Mouse (Mus musculus) embryonic facial prominence, embryonic 13.5 days (tissue): ENCODE results near the gene Aldh18a1. TPM values are rescaled to one million over a fixed set of nuclear protein-coding genes. Genes with fewer than 3 reads are reported as not detected.

Source experiments
- ATAC-seq: fragments of 200-750 bp; cut with Nextera tagmentation; 2 replicates; pipeline ENCODE4 v1.8.0; 2017; ENCODE audit warnings: low read depth; ENCODE audit not compliant: insufficient number of reproducible peaks, insufficient read depth, low FRiP score, low TSS enrichment
- H3K27ac ChIP-seq: fragments of 300-500 bp; sonication (generic); 2 replicates; pipeline ENCODE4 v1.5.1; 2015; ENCODE audit warnings: moderate library complexity, mild to moderate bottlenecking, inconsistent platforms
- H3K27me3 ChIP-seq: fragments of 300-500 bp; sonication (generic); 2 replicates; pipeline ENCODE4 v1.6.1; 2015; ENCODE audit warnings: mild to moderate bottlenecking, inconsistent platforms
- H3K36me3 ChIP-seq: fragments of 300-500 bp; sonication (generic); 2 replicates; pipeline ENCODE4 v1.6.1; 2015; ENCODE audit warnings: mild to moderate bottlenecking, inconsistent platforms
- H3K4me1 ChIP-seq: fragments of 300-500 bp; sonication (generic); 2 replicates; pipeline ENCODE4 v1.6.1; 2015; ENCODE audit warnings: inconsistent platforms
- H3K4me2 ChIP-seq: fragments of 300-500 bp; sonication (generic); 2 replicates; pipeline ENCODE4 v1.6.1; 2015; ENCODE audit warnings: moderate library complexity, mild to moderate bottlenecking, inconsistent platforms
- H3K4me3 ChIP-seq: fragments of 300-500 bp; sonication (generic); 2 replicates; pipeline ENCODE4 v1.5.1; 2015; ENCODE audit warnings: mild to moderate bottlenecking, inconsistent platforms
- H3K9ac ChIP-seq: fragments of 300-500 bp; sonication (generic); 2 replicates; pipeline ENCODE4 v1.6.1; 2015; ENCODE audit warnings: mild to moderate bottlenecking, inconsistent platforms
- H3K9me3 ChIP-seq: fragments of 300-500 bp; sonication (generic); 2 replicates; pipeline ENCODE4 v1.6.1; 2016; ENCODE audit warnings: inconsistent platforms
- WGBS: fragments of 180-500 bp; shearing (Covaris S2); methylation state at CpG from one replicate; pipeline ENCODE4 v1.1.7; 2015; ENCODE audit warnings: mixed read lengths; 5-methylcytosine and 5-hydroxymethylcytosine counted together
- polyA plus RNA-seq: library from polyadenylated mRNA; unstranded; fragments of >200 nt; fragmentation: Nextera tagmentation; extraction: Ambion mirVana; gene quantifications from 2 replicates; pipeline ENCODE4 v1.2.1, GENCODE M21; 2015

The Aldh18a1 gene
- polyA plus RNA-seq, 1 experiment from 2014 or later: 73.4 TPM

DNA sequence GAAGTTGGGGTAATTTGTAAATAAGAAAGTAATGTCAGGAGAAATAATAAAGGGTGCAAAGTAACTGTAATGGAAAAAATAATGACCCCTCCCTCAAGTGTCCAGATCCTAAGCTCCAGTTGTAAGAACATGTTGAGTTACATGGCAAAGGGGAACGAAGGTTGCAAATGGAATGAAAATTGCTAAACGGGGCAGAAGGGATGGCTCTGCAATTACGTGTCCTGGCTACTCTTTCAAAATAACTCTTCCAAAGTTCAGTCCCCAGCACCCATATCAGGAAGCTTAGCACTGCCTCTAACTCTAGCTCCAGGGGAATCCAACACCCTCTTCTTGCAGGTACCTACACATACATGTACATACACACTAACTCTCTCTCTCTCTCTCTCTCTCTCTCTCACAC lies 81.3 kb downstream of the Aldh18a1 start:
- peaks cover 12% of the 10 kb centered on the region for H3K4me1 ChIP-seq
- ATAC-seq: no peak
- no peak overlapping the region for H3K9ac ChIP-seq
- H3K27ac ChIP-seq: no peak overlapping the region
- WGBS: 80% methylated on average over 3 of the region's 3 CpGs
- no peak overlapping the region for H3K4me3 ChIP-seq
- H3K9me3 ChIP-seq: peaks cover 6% of the 10 kb centered on the region; the same call in 1 of the 2 replicates
- H3K27me3 ChIP-seq: no peaks in the 10 kb centered on the region
- no peak overlapping the region for H3K4me2 ChIP-seq
- H3K36me3 ChIP-seq: no peaks in the 10 kb centered on the region

DNA sequence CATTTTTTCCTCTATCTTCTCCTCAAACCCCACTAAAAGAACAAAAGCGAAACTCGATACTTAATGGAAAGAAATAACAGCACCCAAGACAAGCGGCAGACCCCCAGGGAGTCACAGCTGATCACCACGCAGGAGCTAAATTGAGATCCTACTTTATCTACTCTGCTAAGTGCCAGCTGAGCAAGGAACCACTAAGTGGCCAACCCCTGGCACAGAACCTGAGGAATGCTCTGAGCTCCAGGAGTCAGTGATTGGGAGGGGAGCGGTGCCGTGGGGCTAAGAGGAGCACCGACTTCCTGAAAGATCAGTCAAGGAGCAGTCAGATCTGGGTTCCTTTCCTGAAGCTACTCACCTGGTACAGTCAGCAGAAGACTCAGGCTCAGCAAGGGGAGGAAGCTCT lies 83.9 kb downstream of the Aldh18a1 start:
- Histone ChIP-seq H3K9ac (no peak overlapping the region), H3K27ac (no peak overlapping the region), H3K36me3 (no peaks in the 10 kb centered on the region), H3K9me3 (peaks cover 6% of the 10 kb centered on the region; the same call in 1 of the 2 replicates), H3K4me1 (no peaks in the 10 kb centered on the region), H3K27me3 (no peaks in the 10 kb centered on the region), H3K4me2 (no peak overlapping the region), H3K4me3 (no peak overlapping the region)
- 86% methylated on average over 7 of the region's 7 CpGs for WGBS
- no peak for ATAC-seq

Other genes starting within 250 kb of the Aldh18a1 start
- gene Sorbs1, start 74.7 kb downstream of the Aldh18a1 start, polyA plus RNA-seq: 37.7 and 47.6 TPM in 2 replicates
- 14.8 and 17.0 TPM in 2 replicates for gene Tctn3, start 23.8 kb upstream of the Aldh18a1 start, polyA plus RNA-seq
- 7.5 and 12.5 TPM in 2 replicates for gene Entpd1, start 23.9 kb upstream of the Aldh18a1 start, polyA plus RNA-seq
- 0.08 TPM in 1 of 2 replicates, not detected in the other for gene Cc2d2b, start 160.3 kb upstream of the Aldh18a1 start, polyA plus RNA-seq
- 14.4 and 18.4 TPM in 2 replicates for gene Ccnj, start 242.8 kb upstream of the Aldh18a1 start, polyA plus RNA-seq